Mouse (Mus musculus): ENCODE results near the gene Pram1. TPM values are rescaled to one million over a fixed set of nuclear protein-coding genes. Genes with fewer than 3 reads are reported as not detected.
A peak's percentile ranks its signal among the peaks of the same experiment; 100 is the strongest.

The Pram1 gene
- polyA plus RNA-seq, 1 experiment, result 0.82 TPM

- DNase-seq (ENCODE audit: low read depth), result no peak
- TF ChIP-seq POLR2A (IDR thresholded peaks at IDR 0.05; ENCODE audit: borderline replicate concordance, extremely low read depth, insufficient read depth, insufficient read length, poor library complexity, severe bottlenecking), result no peak
These were observed 8.2 kb upstream of the Pram1 start for GRCm38 (mm10) chr17:33629487-33630125.

GRCm38 (mm10) chr17:33630171-33630895 lies 7.5 kb upstream of the Pram1 start:
- TF ChIP-seq CTCF (IDR thresholded peaks at IDR 0.05; ENCODE audit: borderline replicate concordance, extremely low read depth, insufficient read depth, insufficient read length) (no peak), POLR2A (IDR thresholded peaks at IDR 0.05; ENCODE audit: borderline replicate concordance, extremely low read depth, insufficient read depth, insufficient read length, poor library complexity, severe bottlenecking) (no peak)
- peak; percentile 14 for DNase-seq (ENCODE audit: low read depth)

- TF ChIP-seq CTCF (IDR thresholded peaks at IDR 0.05; ENCODE audit: borderline replicate concordance, extremely low read depth, insufficient read depth, insufficient read length) (no peak), POLR2A (IDR thresholded peaks at IDR 0.05; ENCODE audit: borderline replicate concordance, extremely low read depth, insufficient read depth, insufficient read length, poor library complexity, severe bottlenecking) (no peak)
- no peak for DNase-seq (ENCODE audit: low read depth)
These were observed 6.6 kb upstream of the Pram1 start for GRCm38 (mm10) chr17:33631236-33631635.

- TF ChIP-seq POLR2A (IDR thresholded peaks at IDR 0.05; ENCODE audit: borderline replicate concordance, extremely low read depth, insufficient read depth, insufficient read length, poor library complexity, severe bottlenecking) (no peak), CTCF (IDR thresholded peaks at IDR 0.05; ENCODE audit: borderline replicate concordance, extremely low read depth, insufficient read depth, insufficient read length) (no peak)
- peak; percentile 36 for DNase-seq (ENCODE audit: low read depth)
These were observed 6.1 kb upstream of the Pram1 start for GRCm38 (mm10) chr17:33631796-33632195.

- no peak for DNase-seq (ENCODE audit: low read depth)
These were observed 818 bp upstream of the Pram1 start for GRCm38 (mm10) chr17:33637038-33637437.

GRCm38 (mm10) chr17:33639743-33640142 lies 1.9 kb downstream of the Pram1 start:
- TF ChIP-seq POLR2A (IDR thresholded peaks at IDR 0.05; ENCODE audit: borderline replicate concordance, extremely low read depth, insufficient read depth, insufficient read length, poor library complexity, severe bottlenecking) (no peak), CTCF (IDR thresholded peaks at IDR 0.05; ENCODE audit: borderline replicate concordance, extremely low read depth, insufficient read depth, insufficient read length) (no peak)
- no peak for DNase-seq (ENCODE audit: low read depth)

More at GRCm38 (mm10) chr17:33637038-33637437, 818 bp upstream of the Pram1 start:
- no peak for TF ChIP-seq POLR2A (IDR thresholded peaks at IDR 0.05; ENCODE audit: borderline replicate concordance, extremely low read depth, insufficient read depth, insufficient read length, poor library complexity, severe bottlenecking)
- TF ChIP-seq CTCF (IDR thresholded peaks at IDR 0.05; ENCODE audit: borderline replicate concordance, extremely low read depth, insufficient read depth, insufficient read length), result no peak

- DNase-seq (ENCODE audit: low read depth), result no peak
- TF ChIP-seq POLR2A (IDR thresholded peaks at IDR 0.05; ENCODE audit: borderline replicate concordance, extremely low read depth, insufficient read depth, insufficient read length, poor library complexity, severe bottlenecking) (no peak), CTCF (IDR thresholded peaks at IDR 0.05; ENCODE audit: borderline replicate concordance, extremely low read depth, insufficient read depth, insufficient read length) (no peak)
These were observed 6.2 kb downstream of the Pram1 start for GRCm38 (mm10) chr17:33644068-33644467.

GRCm38 (mm10) chr17:33645073-33645472 lies 7.2 kb downstream of the Pram1 start:
- TF ChIP-seq POLR2A (IDR thresholded peaks at IDR 0.05; ENCODE audit: borderline replicate concordance, extremely low read depth, insufficient read depth, insufficient read length, poor library complexity, severe bottlenecking), result no peak
- no peak for TF ChIP-seq CTCF (IDR thresholded peaks at IDR 0.05; ENCODE audit: borderline replicate concordance, extremely low read depth, insufficient read depth, insufficient read length)
- peak; percentile 4 for DNase-seq (ENCODE audit: low read depth)

GRCm38 (mm10) chr17:33649781-33650475 lies 12.1 kb downstream of the Pram1 start:
- no peak for TF ChIP-seq POLR2A (IDR thresholded peaks at IDR 0.05; ENCODE audit: borderline replicate concordance, extremely low read depth, insufficient read depth, insufficient read length, poor library complexity, severe bottlenecking)
- TF ChIP-seq CTCF (IDR thresholded peaks at IDR 0.05; ENCODE audit: borderline replicate concordance, extremely low read depth, insufficient read depth, insufficient read length), result no peak
- no peak for DNase-seq (ENCODE audit: low read depth)

- no peak for DNase-seq (ENCODE audit: low read depth)
- TF ChIP-seq CTCF (IDR thresholded peaks at IDR 0.05; ENCODE audit: borderline replicate concordance, extremely low read depth, insufficient read depth, insufficient read length) (no peak), POLR2A (IDR thresholded peaks at IDR 0.05; ENCODE audit: borderline replicate concordance, extremely low read depth, insufficient read depth, insufficient read length, poor library complexity, severe bottlenecking) (no peak)
These were observed 29.0 kb downstream of the Pram1 start for GRCm38 (mm10) chr17:33666813-33667212.

- peak; percentile 39 for DNase-seq (ENCODE audit: low read depth)
- TF ChIP-seq CTCF (IDR thresholded peaks at IDR 0.05; ENCODE audit: borderline replicate concordance, extremely low read depth, insufficient read depth, insufficient read length), result no peak
- no peak for TF ChIP-seq POLR2A (IDR thresholded peaks at IDR 0.05; ENCODE audit: borderline replicate concordance, extremely low read depth, insufficient read depth, insufficient read length, poor library complexity, severe bottlenecking)
These were observed 31.8 kb downstream of the Pram1 start for GRCm38 (mm10) chr17:33669681-33670080.

Data from brain, embryonic 14.5 days (tissue).